Mouse (Mus musculus) brain, embryonic 14.5 days (tissue): Measurements from ENCODE around the gene Chchd6. TPM values are rescaled to one million over a fixed set of nuclear protein-coding genes. Genes with fewer than 3 reads are reported as not detected.
A peak's percentile ranks its signal among the peaks of the same experiment; 100 is the strongest.

Experiments used
- DNase-seq: peaks from one replicate; pipeline ENCODE4 v3.0.0-alpha.2; 2011; ENCODE audit warnings: low read depth
- CTCF ChIP-seq: fragments of 200-500 bp; IDR thresholded peaks from 2 replicates; pipeline ENCODE4 v1.5.1; 2012; ENCODE audit warnings: inconsistent platforms, mild to moderate bottlenecking, moderate library complexity, borderline replicate concordance; ENCODE audit not compliant: insufficient read depth, insufficient read length; ENCODE audit errors: extremely low read depth
- POLR2A ChIP-seq: fragments of 200-500 bp; IDR thresholded peaks from 2 replicates; pipeline ENCODE4 v1.6.1; 2012; ENCODE audit warnings: mild to moderate bottlenecking, inconsistent platforms, borderline replicate concordance; ENCODE audit not compliant: poor library complexity, insufficient read depth, insufficient read length, severe bottlenecking; ENCODE audit errors: extremely low read depth
- polyA plus RNA-seq: library from polyadenylated mRNA; depleted of rRNA; stranded (reverse); fragments of >200 nt; gene quantifications from 2 replicates; pipeline ENCODE4 v1.2.3, GENCODE M21; 2012

Chchd6 gene
- polyA plus RNA-seq, 1 experiment = 142 TPM

GRCm38 (mm10) chr6:89552321-89553011, 43.0 kb downstream of the Chchd6 start:
- TF ChIP-seq POLR2A (no peak), CTCF (no peak)
- DNase-seq = no peak

- TF ChIP-seq CTCF = no peak
- no peak for TF ChIP-seq POLR2A
- DNase-seq = no peak
These were observed 46.3 kb downstream of the Chchd6 start for GRCm38 (mm10) chr6:89549157-89549556.

GRCm38 (mm10) chr6:89547951-89548350, 47.5 kb downstream of the Chchd6 start:
- DNase-seq = no peak
- no peak for TF ChIP-seq POLR2A
- TF ChIP-seq CTCF = no peak

- no peak for DNase-seq
- TF ChIP-seq POLR2A (no peak), CTCF (no peak)
These were observed 57.2 kb downstream of the Chchd6 start for GRCm38 (mm10) chr6:89538102-89538751.

- TF ChIP-seq CTCF = no peak
- TF ChIP-seq POLR2A = no peak
- DNase-seq = no peak
These were observed 59.7 kb downstream of the Chchd6 start for GRCm38 (mm10) chr6:89535626-89536225.

- peak; percentile 47 for DNase-seq
- TF ChIP-seq POLR2A (no peak), CTCF (no peak)
These were observed 70.7 kb downstream of the Chchd6 start for GRCm38 (mm10) chr6:89524766-89525165.

GRCm38 (mm10) chr6:89510154-89510553, 85.3 kb downstream of the Chchd6 start:
- TF ChIP-seq POLR2A (no peak), CTCF (no peak)

GRCm38 (mm10) chr6:89508725-89509124, 86.7 kb downstream of the Chchd6 start:
- TF ChIP-seq POLR2A (no peak), CTCF (no peak)
- no peak for DNase-seq

More at GRCm38 (mm10) chr6:89510154-89510553, 85.3 kb downstream of the Chchd6 start:
- DNase-seq = no peak

- DNase-seq = no peak
- TF ChIP-seq POLR2A (no peak), CTCF (no peak)
These were observed 87.2 kb downstream of the Chchd6 start for GRCm38 (mm10) chr6:89508263-89508662.

GRCm38 (mm10) chr6:89499961-89500360, 95.5 kb downstream of the Chchd6 start:
- no peak for TF ChIP-seq CTCF
- no peak for TF ChIP-seq POLR2A

GRCm38 (mm10) chr6:89498764-89499516, 96.5 kb downstream of the Chchd6 start:
- peak; percentile 38 for DNase-seq
- TF ChIP-seq CTCF (no peak), POLR2A (no peak)

More at GRCm38 (mm10) chr6:89499961-89500360, 95.5 kb downstream of the Chchd6 start:
- no peak for DNase-seq
